In the genomic region with DNA sequence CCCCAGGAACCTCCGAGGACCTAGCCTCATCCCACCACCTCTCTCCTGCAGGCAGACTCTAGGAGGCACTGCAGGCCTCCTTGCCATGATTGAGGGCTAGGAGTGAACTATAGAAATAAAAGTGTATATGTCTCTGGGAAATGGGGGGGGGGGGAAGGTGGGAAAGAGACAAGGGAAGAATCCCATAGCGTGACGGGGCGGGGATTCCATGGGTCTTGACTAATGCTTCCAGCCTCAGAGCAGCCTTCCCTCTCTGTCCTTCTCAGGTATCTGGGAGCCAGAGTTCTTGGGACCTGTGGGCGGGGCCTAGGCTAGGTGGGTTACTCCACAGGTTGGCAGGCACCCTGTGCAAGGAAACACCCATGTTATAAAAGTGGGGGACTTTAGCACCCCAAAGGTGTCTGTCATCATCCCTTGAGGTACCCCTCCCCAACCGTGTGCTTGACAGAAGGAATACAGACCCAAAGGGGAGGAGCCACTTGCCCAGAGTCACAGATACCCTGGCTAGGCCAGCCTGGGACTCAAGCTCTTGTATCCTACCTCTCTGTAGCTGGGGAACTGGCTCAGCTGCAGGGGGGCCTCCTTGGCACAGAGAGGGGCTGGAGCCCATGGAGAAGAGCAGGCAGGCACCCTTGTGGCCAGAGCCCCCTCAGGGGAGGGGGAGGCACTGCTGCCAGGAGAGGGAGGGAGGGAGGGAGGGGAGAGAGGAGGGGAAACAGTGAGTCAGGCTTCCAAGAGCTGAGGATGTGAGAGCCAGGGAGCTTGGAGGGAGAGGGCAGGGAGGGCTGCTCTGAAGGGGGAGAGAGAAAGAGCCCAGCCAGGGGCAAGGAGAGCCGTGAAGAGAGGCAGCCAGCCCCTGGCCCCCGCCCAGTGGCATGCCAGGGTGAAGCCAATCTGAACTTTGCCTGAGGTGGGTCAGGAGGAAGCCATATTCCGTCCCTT, we compare ENCODE assay signal across 8 mouse cellular contexts. TPM values are rescaled to one million over a fixed set of nuclear protein-coding genes. Genes with fewer than 3 reads are reported as not detected.
DNase-seq lines count a peak whose midpoint lies in the region; ATAC-seq and TF ChIP-seq lines count a peak whose summit lies in the region.

No protein-coding gene starts in this region.

- peak; percentile 27; the same call in 1 of the 2 replicates for TF ChIP-seq CTCF in cerebellum, adult 2 months (IDR thresholded peaks at IDR 0.05; ENCODE audit: borderline replicate concordance, insufficient read depth, low read depth, low read length)

- no peak overlapping the region for H3K4me3 ChIP-seq in cerebellum, adult 2 months (replicated peaks; ENCODE audit: insufficient read depth, low read depth, low read length)
- no peak overlapping the region for H3K4me3 ChIP-seq in hindbrain, embryonic 16.5 days (ENCODE audit: low read length)
- 0 out of 2 replicates have a peak overlapping the region, but pooled peaks have one; percentile 98 for H3K4me3 ChIP-seq in neural tube, embryonic 13.5 days

- H3K27me3 ChIP-seq in cerebellum, adult 2 months (ENCODE audit: control insufficient read depth, insufficient read depth, low read length) = no peaks in the 10 kb centered on the region
- H3K27me3 ChIP-seq in hindbrain, embryonic 16.5 days (replicated peaks; ENCODE audit: control insufficient read depth, insufficient read depth, low read length) = no peaks in the 10 kb centered on the region
- H3K27me3 ChIP-seq in neural tube, embryonic 13.5 days = peaks cover under 1% of the 10 kb centered on the region

- TF ChIP-seq POLR2A in cerebellum, adult 2 months (IDR thresholded peaks at IDR 0.05; ENCODE audit: borderline replicate concordance, insufficient read depth, low read length) = no peak

- no peak overlapping the region for H3K27ac ChIP-seq in cerebellum, adult 2 months (ENCODE audit: insufficient read depth, low read length)
- H3K27ac ChIP-seq in hindbrain, embryonic 16.5 days (ENCODE audit: low read depth, low read length) = peak overlapping the region; percentile 31
- H3K27ac ChIP-seq in neural tube, embryonic 13.5 days (replicated peaks) = peak overlapping the region; percentile 62

- H3K9me3 ChIP-seq in hindbrain, embryonic 16.5 days (ENCODE audit: control insufficient read depth, low read length) = no peaks in the 10 kb centered on the region
- H3K9me3 ChIP-seq in neural tube, embryonic 13.5 days = no peaks in the 10 kb centered on the region

- H3K9ac ChIP-seq in hindbrain, embryonic 16.5 days (ENCODE audit: low read depth, low read length) = peak overlapping the region; percentile 18
- H3K9ac ChIP-seq in neural tube, embryonic 13.5 days = peak overlapping the region; percentile 100

- peak overlapping the region; percentile 97 for H3K4me2 ChIP-seq in hindbrain, embryonic 16.5 days (ENCODE audit: low read length)
- peak overlapping the region; percentile 99 for H3K4me2 ChIP-seq in neural tube, embryonic 13.5 days

- 20% methylated on average over 9 of the region's 9 CpGs for WGBS in cerebellum, adult 2 months
- WGBS in hindbrain, embryonic 16.5 days = 36% methylated on average over 9 of the region's 9 CpGs
- 34% methylated on average over 9 of the region's 9 CpGs for WGBS in neural tube, embryonic 13.5 days

- H3K4me1 ChIP-seq in cerebellum, adult 2 months (ENCODE audit: control insufficient read depth, insufficient read depth, low read length) = peaks cover 50% of the 10 kb centered on the region
- peaks cover 72% of the 10 kb centered on the region for H3K4me1 ChIP-seq in hindbrain, embryonic 16.5 days (ENCODE audit: control insufficient read depth, insufficient read depth, low read depth, low read length)
- H3K4me1 ChIP-seq in neural tube, embryonic 13.5 days (replicated peaks) = peaks cover 79% of the 10 kb centered on the region

- intact Hi-C loops in left cerebral cortex, postnatal 10 days (cut with DNase I) = loop anchor here (2.0 kb wide), 1 partner anchor 35 kb away; no protein-coding TSS in a partner anchor

- H3K36me3 ChIP-seq in hindbrain, embryonic 16.5 days (ENCODE audit: control insufficient read depth, insufficient read depth, low read length) = no peaks in the 10 kb centered on the region
- H3K36me3 ChIP-seq in neural tube, embryonic 13.5 days = 0 out of 2 replicates have a peak, but pooled peaks cover 2% of the 10 kb centered on the region

- peak; percentile 15; the same call in 1 of the 2 replicates for ATAC-seq in hindbrain, embryonic 16.5 days
- ATAC-seq in neural tube, embryonic 13.5 days (ENCODE audit: low read depth) = no peak; the same call in 1 of the 2 replicates

- peak in 1 of 2 experiments; percentile 35 for DNase-seq in cerebellum, adult 2 months
- no peak for DNase-seq in cerebellum, postnatal 4 days (ENCODE audit: low spot score in 2 of 2)
- peak; percentile 56 for DNase-seq in retina, postnatal 1 day
- no peak for DNase-seq in retina, embryonic 14.5 days (ENCODE audit: low spot score)
- DNase-seq in adrenal gland, postnatal 4 days (ENCODE audit: low spot score in 2 of 2) = no peak
- DNase-seq in left cerebral cortex, postnatal 10 days (ENCODE audit: extremely low spot score in 1 of 2, low spot score in 2 of 2) = no peak

RNA-seq across cellular contexts. Expression of a gene that starts 4.9 kb away (rescaled TPM):
- 30.8 and 34.3 TPM in 2 replicates for polyA plus RNA-seq in cerebellum, adult 2 months (2012; rRNA removed)
- 10.4 and 11.6 TPM in 2 replicates for polyA plus RNA-seq in hindbrain, embryonic 16.5 days (2015; fragmentation: Nextera tagmentation; extraction: Ambion mirVana)
- polyA plus RNA-seq in neural tube, embryonic 13.5 days (2015; fragmentation: Nextera tagmentation; extraction: Ambion mirVana) = 9.4 and 9.9 TPM in 2 replicates
- 10 to 100 TPM; 92.5 to 98.7 TPM for total RNA-seq in adrenal gland, postnatal 4 days (2021)
- 10 to 100 TPM; 70.0 to 71.1 TPM for total RNA-seq in left cerebral cortex, postnatal 10 days (2021)

RNA-seq across cellular contexts. Expression of a gene that starts 42.1 kb away (rescaled TPM):
- polyA plus RNA-seq in cerebellum, adult 2 months (2012; rRNA removed) = 0.32 and 0.38 TPM in 2 replicates
- polyA plus RNA-seq in hindbrain, embryonic 16.5 days (2015; fragmentation: Nextera tagmentation; extraction: Ambion mirVana) = 0.16 and 0.23 TPM in 2 replicates
- not detected in 2 replicates for polyA plus RNA-seq in neural tube, embryonic 13.5 days (2015; fragmentation: Nextera tagmentation; extraction: Ambion mirVana)
- 1 to 10 TPM; 1.2 to 1.5 TPM for total RNA-seq in adrenal gland, postnatal 4 days (2021)
- total RNA-seq in left cerebral cortex, postnatal 10 days (2021) = under 1 TPM in 1 of 2 experiments, not detected in 1; 0.47 TPM
